8 mouse cellular contexts compared by ENCODE assay signal in the genomic region with DNA sequence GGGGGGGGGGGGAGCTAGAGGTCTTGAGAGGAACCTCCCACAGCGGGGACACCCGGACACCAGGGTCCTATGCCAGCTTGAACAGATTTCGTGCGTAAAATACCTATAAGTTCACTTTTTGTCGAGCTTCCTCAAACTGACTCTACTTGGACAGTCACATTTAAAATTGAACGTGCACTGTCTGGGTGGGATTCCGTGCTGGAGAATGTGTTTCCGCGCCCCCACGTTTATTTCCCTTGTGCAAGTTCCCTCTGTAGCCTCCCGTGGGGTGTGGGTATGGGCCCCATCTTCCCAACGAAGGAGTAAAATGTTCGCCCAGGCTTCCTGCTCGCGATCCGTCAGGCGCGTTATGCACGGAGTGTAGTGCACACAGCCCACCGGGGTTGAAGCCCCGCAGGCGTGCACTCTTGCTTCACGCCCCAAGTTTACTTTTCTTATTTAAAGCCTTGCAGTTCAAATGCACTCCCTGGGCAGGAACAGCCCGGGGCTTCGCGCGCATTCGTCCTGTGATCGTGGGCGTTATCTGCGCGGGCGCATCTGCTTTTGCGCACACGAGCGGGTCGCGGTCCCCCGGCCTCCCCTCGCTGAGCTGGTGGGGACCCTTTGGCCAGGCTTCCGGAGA.
DNase-seq lines count a peak whose midpoint lies in the region; ATAC-seq and TF ChIP-seq lines count a peak whose summit lies in the region.

No protein-coding gene starts in this region.

- H3K9ac ChIP-seq in heart, embryonic 14.5 days (ENCODE audit: low read length): peak overlapping the region; percentile 63; the same call in 1 of the 2 replicates
- 0 out of 2 replicates have a peak overlapping the region, but pooled peaks have one; percentile 30 for H3K9ac ChIP-seq in midbrain, embryonic 16.5 days (ENCODE audit: low read depth, low read length)

- no peak for TF ChIP-seq POLR2A in cortical plate, adult 2 months (IDR thresholded peaks at IDR 0.05; ENCODE audit: extremely low read depth, insufficient read depth, low read length)

- ATAC-seq in heart, embryonic 14.5 days (ENCODE audit: insufficient number of reproducible peaks, insufficient read depth, low FRiP score, low read depth): no peak
- peak; percentile 57 for ATAC-seq in midbrain, embryonic 16.5 days

- no peaks in the 10 kb centered on the region for H3K27me3 ChIP-seq in heart, embryonic 14.5 days (ENCODE audit: control insufficient read depth, insufficient read depth, low read length)
- H3K27me3 ChIP-seq in midbrain, embryonic 16.5 days (ENCODE audit: control insufficient read depth, insufficient read depth, low read depth, low read length): peaks cover 7% of the 10 kb centered on the region

- peak overlapping the region; percentile 91 for H3K4me2 ChIP-seq in heart, embryonic 14.5 days (ENCODE audit: low read length)
- H3K4me2 ChIP-seq in midbrain, embryonic 16.5 days (ENCODE audit: low read length): peak overlapping the region; percentile 72

- DNase-seq in heart, postnatal 25 days (ENCODE audit: low spot score): no peak
- peak; percentile 47 for DNase-seq in induced T-regulatory cell, adult 2 months (ENCODE audit: low read depth)
- DNase-seq in spleen, adult 18-20 months: no peak
- no peak for DNase-seq in adipocyte (ENCODE audit: low spot score)
- no peak for DNase-seq in frontal cortex, postnatal 10 days (ENCODE audit: low spot score in 2 of 2)

- intact Hi-C loops in heart, postnatal 25 days (cut with DNase I): no loop called here

- no peak for TF ChIP-seq CTCF in cortical plate, adult 2 months (IDR thresholded peaks at IDR 0.05; ENCODE audit: extremely low read depth, insufficient read depth, low read length)

- no peaks in the 10 kb centered on the region for H3K9me3 ChIP-seq in heart, embryonic 14.5 days (ENCODE audit: control insufficient read depth, low read length)
- H3K9me3 ChIP-seq in midbrain, embryonic 16.5 days (replicated peaks; ENCODE audit: control insufficient read depth, low read length, poor library complexity, severe bottlenecking): no peaks in the 10 kb centered on the region

- no peaks in the 10 kb centered on the region for H3K36me3 ChIP-seq in heart, embryonic 14.5 days (ENCODE audit: control insufficient read depth, insufficient read depth, low read length)
- H3K36me3 ChIP-seq in midbrain, embryonic 16.5 days (ENCODE audit: control insufficient read depth, insufficient read depth, low read length): no peaks in the 10 kb centered on the region

- WGBS in heart, embryonic 14.5 days: under 1% methylated on average over 41 of the region's 41 CpGs
- WGBS in midbrain, embryonic 16.5 days: under 1% methylated on average over 41 of the region's 41 CpGs

- H3K4me3 ChIP-seq in heart, embryonic 14.5 days (ENCODE audit: control insufficient read depth in 1 of 2, insufficient read depth in 1 of 2, low read depth in 1 of 2, low read length in 2 of 2): peak overlapping the region; percentile 44 to 57
- peak overlapping the region; percentile 36; the same call in 1 of the 2 replicates for H3K4me3 ChIP-seq in cortical plate, adult 2 months (ENCODE audit: insufficient read depth, low read length)
- peak overlapping the region; percentile 44 for H3K4me3 ChIP-seq in midbrain, embryonic 16.5 days (ENCODE audit: low read depth, low read length)

- no peak overlapping the region for H3K27ac ChIP-seq in heart, embryonic 14.5 days (replicated peaks in 1 of 2; ENCODE audit: control insufficient read depth in 1 of 2, insufficient read depth in 1 of 2, low read depth in 2 of 2, low read length in 2 of 2)
- H3K27ac ChIP-seq in cortical plate, adult 2 months (ENCODE audit: insufficient read depth, low read length): no peak overlapping the region
- H3K27ac ChIP-seq in midbrain, embryonic 16.5 days (ENCODE audit: low read length): no peak overlapping the region

- peaks cover 0 to 2% of the 10 kb centered on the region in 2 experiments; a peak in 1 of 4 replicates for H3K4me1 ChIP-seq in heart, embryonic 14.5 days (ENCODE audit: control insufficient read depth in 2 of 2, insufficient read depth in 2 of 2, low read length in 2 of 2)
- H3K4me1 ChIP-seq in cortical plate, adult 2 months (ENCODE audit: control insufficient read depth, insufficient read depth, low read length): no peaks in the 10 kb centered on the region
- no peaks in the 10 kb centered on the region for H3K4me1 ChIP-seq in midbrain, embryonic 16.5 days (ENCODE audit: control insufficient read depth, insufficient read depth, low read length)
